Mouse (Mus musculus): ENCODE results near the gene Drd3. TPM values are rescaled to one million over a fixed set of nuclear protein-coding genes. Genes with fewer than 3 reads are reported as not detected.

The Drd3 gene
- polyA plus RNA-seq, 1 experiment = not detected

GRCm38 (mm10) chr16:43802466-43802865 lies 48.6 kb downstream of the Drd3 start:
- TF ChIP-seq CTCF (IDR thresholded peaks at IDR 0.05; ENCODE audit: low read depth, low read length) (no peak), POLR2A (IDR thresholded peaks at IDR 0.05; ENCODE audit: insufficient read depth, low read length) (no peak), EP300 (IDR thresholded peaks at IDR 0.05; ENCODE audit: insufficient read depth, low read depth, low read length) (no peak)
- H3K4me1 ChIP-seq (ENCODE audit: control insufficient read depth, insufficient read depth, low read length) = peaks cover 1% of the 10 kb centered on the region
- H3K4me3 ChIP-seq (ENCODE audit: low read depth, low read length) = no peak overlapping the region
- H3K9me3 ChIP-seq (replicated peaks; ENCODE audit: control insufficient read depth, insufficient read depth, low read length, poor library complexity, severe bottlenecking) = no peaks in the 10 kb centered on the region
- no peaks in the 10 kb centered on the region for H3K36me3 ChIP-seq (ENCODE audit: control insufficient read depth, insufficient read depth, low read length, poor library complexity, severe bottlenecking)
- H3K27me3 ChIP-seq (ENCODE audit: control insufficient read depth, insufficient read depth, low read length, poor library complexity, severe bottlenecking) = no peaks in the 10 kb centered on the region
- H3K9ac ChIP-seq (ENCODE audit: low read depth, poor library complexity, severe bottlenecking) = no peak overlapping the region
- no peak overlapping the region for H3K27ac ChIP-seq (ENCODE audit: insufficient read depth, low read length)

- H3K4me3 ChIP-seq (ENCODE audit: low read depth, low read length) = no peak overlapping the region
- H3K4me1 ChIP-seq (ENCODE audit: control insufficient read depth, insufficient read depth, low read length) = peaks cover 1% of the 10 kb centered on the region
- no peaks in the 10 kb centered on the region for H3K36me3 ChIP-seq (ENCODE audit: control insufficient read depth, insufficient read depth, low read length, poor library complexity, severe bottlenecking)
- H3K9me3 ChIP-seq (replicated peaks; ENCODE audit: control insufficient read depth, insufficient read depth, low read length, poor library complexity, severe bottlenecking) = no peaks in the 10 kb centered on the region
- no peak overlapping the region for H3K9ac ChIP-seq (ENCODE audit: low read depth, poor library complexity, severe bottlenecking)
- H3K27me3 ChIP-seq (ENCODE audit: control insufficient read depth, insufficient read depth, low read length, poor library complexity, severe bottlenecking) = no peaks in the 10 kb centered on the region
- no peak for TF ChIP-seq POLR2A (IDR thresholded peaks at IDR 0.05; ENCODE audit: insufficient read depth, low read length)
- TF ChIP-seq EP300 (IDR thresholded peaks at IDR 0.05; ENCODE audit: insufficient read depth, low read depth, low read length) = no peak
- TF ChIP-seq CTCF (IDR thresholded peaks at IDR 0.05; ENCODE audit: low read depth, low read length) = no peak
- H3K27ac ChIP-seq (ENCODE audit: insufficient read depth, low read length) = no peak overlapping the region
Measured at GRCm38 (mm10) chr16:43804364-43804763, 50.5 kb downstream of the Drd3 start.

GRCm38 (mm10) chr16:43807048-43807447 lies 53.2 kb downstream of the Drd3 start:
- Histone ChIP-seq H3K9me3 (replicated peaks; ENCODE audit: control insufficient read depth, insufficient read depth, low read length, poor library complexity, severe bottlenecking) (no peaks in the 10 kb centered on the region), H3K27ac (ENCODE audit: insufficient read depth, low read length) (no peak overlapping the region), H3K9ac (ENCODE audit: low read depth, poor library complexity, severe bottlenecking) (no peak overlapping the region), H3K4me1 (ENCODE audit: control insufficient read depth, insufficient read depth, low read length) (no peaks in the 10 kb centered on the region), H3K27me3 (ENCODE audit: control insufficient read depth, insufficient read depth, low read length, poor library complexity, severe bottlenecking) (no peaks in the 10 kb centered on the region), H3K4me3 (ENCODE audit: low read depth, low read length) (no peak overlapping the region), H3K36me3 (ENCODE audit: control insufficient read depth, insufficient read depth, low read length, poor library complexity, severe bottlenecking) (no peaks in the 10 kb centered on the region)
- TF ChIP-seq EP300 (IDR thresholded peaks at IDR 0.05; ENCODE audit: insufficient read depth, low read depth, low read length) (no peak), POLR2A (IDR thresholded peaks at IDR 0.05; ENCODE audit: insufficient read depth, low read length) (no peak), CTCF (IDR thresholded peaks at IDR 0.05; ENCODE audit: low read depth, low read length) (no peak)

GRCm38 (mm10) chr16:43809429-43809828 lies 55.6 kb downstream of the Drd3 start:
- no peak overlapping the region for H3K4me3 ChIP-seq (ENCODE audit: low read depth, low read length)
- no peaks in the 10 kb centered on the region for H3K9me3 ChIP-seq (replicated peaks; ENCODE audit: control insufficient read depth, insufficient read depth, low read length, poor library complexity, severe bottlenecking)
- TF ChIP-seq POLR2A (IDR thresholded peaks at IDR 0.05; ENCODE audit: insufficient read depth, low read length) (no peak), CTCF (IDR thresholded peaks at IDR 0.05; ENCODE audit: low read depth, low read length) (no peak), EP300 (IDR thresholded peaks at IDR 0.05; ENCODE audit: insufficient read depth, low read depth, low read length) (no peak)
- H3K27me3 ChIP-seq (ENCODE audit: control insufficient read depth, insufficient read depth, low read length, poor library complexity, severe bottlenecking) = no peaks in the 10 kb centered on the region
- no peak overlapping the region for H3K27ac ChIP-seq (ENCODE audit: insufficient read depth, low read length)
- no peaks in the 10 kb centered on the region for H3K36me3 ChIP-seq (ENCODE audit: control insufficient read depth, insufficient read depth, low read length, poor library complexity, severe bottlenecking)
- no peaks in the 10 kb centered on the region for H3K4me1 ChIP-seq (ENCODE audit: control insufficient read depth, insufficient read depth, low read length)
- no peak overlapping the region for H3K9ac ChIP-seq (ENCODE audit: low read depth, poor library complexity, severe bottlenecking)

GRCm38 (mm10) chr16:43811402-43811801 lies 57.6 kb downstream of the Drd3 start:
- Histone ChIP-seq H3K4me3 (ENCODE audit: low read depth, low read length) (no peak overlapping the region), H3K36me3 (ENCODE audit: control insufficient read depth, insufficient read depth, low read length, poor library complexity, severe bottlenecking) (no peaks in the 10 kb centered on the region)

GRCm38 (mm10) chr16:43814644-43815043 lies 60.8 kb downstream of the Drd3 start:
- TF ChIP-seq POLR2A (IDR thresholded peaks at IDR 0.05; ENCODE audit: insufficient read depth, low read length) = no peak
- TF ChIP-seq CTCF (IDR thresholded peaks at IDR 0.05; ENCODE audit: low read depth, low read length) = no peak
- no peak for TF ChIP-seq EP300 (IDR thresholded peaks at IDR 0.05; ENCODE audit: insufficient read depth, low read depth, low read length)
- Histone ChIP-seq H3K9ac (ENCODE audit: low read depth, poor library complexity, severe bottlenecking) (no peak overlapping the region), H3K4me3 (ENCODE audit: low read depth, low read length) (no peak overlapping the region), H3K27ac (ENCODE audit: insufficient read depth, low read length) (no peak overlapping the region), H3K36me3 (ENCODE audit: control insufficient read depth, insufficient read depth, low read length, poor library complexity, severe bottlenecking) (no peaks in the 10 kb centered on the region), H3K9me3 (replicated peaks; ENCODE audit: control insufficient read depth, insufficient read depth, low read length, poor library complexity, severe bottlenecking) (no peaks in the 10 kb centered on the region), H3K27me3 (ENCODE audit: control insufficient read depth, insufficient read depth, low read length, poor library complexity, severe bottlenecking) (no peaks in the 10 kb centered on the region), H3K4me1 (ENCODE audit: control insufficient read depth, insufficient read depth, low read length) (peaks cover 3% of the 10 kb centered on the region)

More at GRCm38 (mm10) chr16:43811402-43811801, 57.6 kb downstream of the Drd3 start:
- Histone ChIP-seq H3K27ac (ENCODE audit: insufficient read depth, low read length) (no peak overlapping the region), H3K27me3 (ENCODE audit: control insufficient read depth, insufficient read depth, low read length, poor library complexity, severe bottlenecking) (no peaks in the 10 kb centered on the region), H3K4me1 (ENCODE audit: control insufficient read depth, insufficient read depth, low read length) (no peaks in the 10 kb centered on the region), H3K9ac (ENCODE audit: low read depth, poor library complexity, severe bottlenecking) (no peak overlapping the region), H3K9me3 (replicated peaks; ENCODE audit: control insufficient read depth, insufficient read depth, low read length, poor library complexity, severe bottlenecking) (no peaks in the 10 kb centered on the region)
- TF ChIP-seq EP300 (IDR thresholded peaks at IDR 0.05; ENCODE audit: insufficient read depth, low read depth, low read length) (no peak), CTCF (IDR thresholded peaks at IDR 0.05; ENCODE audit: low read depth, low read length) (no peak), POLR2A (IDR thresholded peaks at IDR 0.05; ENCODE audit: insufficient read depth, low read length) (no peak)
